Mouse (Mus musculus): ENCODE data around the gene Rad17. TPM values are rescaled to one million over a fixed set of nuclear protein-coding genes. Genes with fewer than 3 reads are reported as not detected.

The Rad17 gene
- total RNA-seq (2021) (10 to 100 TPM; 20.5 to 23.0 TPM), polyA plus RNA-seq (2012; rRNA removed) (1.7 and 2.0 TPM in 2 replicates)
- long read RNA-seq, transcript Rad17-202 (17 exons, 2,392 nt): major isoform, 19 of 25 reads
- long read RNA-seq, partial matches to known transcripts: 3 of 25 reads
- long read RNA-seq, other reads (novel, unspliced or antisense): 3 of 25 reads

GRCm38 (mm10) chr13:100650550-100651438, at the start of gene Rad17, which contains the start of gene Ak6:
Rad17 (minus strand) TSS chr13:100651051.
Ak6 (plus strand) TSS chr13:100650979.
- DNase-seq: peak; percentile 96

GRCm38 (mm10) chr13:100698866-100699265, 48.0 kb upstream of the Rad17 start:
- no peak for DNase-seq

GRCm38 (mm10) chr13:100697541-100697940, 46.7 kb upstream of the Rad17 start:
- DNase-seq: no peak

GRCm38 (mm10) chr13:100687513-100687912, 36.7 kb upstream of the Rad17 start:
- no peak for DNase-seq

- no peak for DNase-seq
Measured at GRCm38 (mm10) chr13:100684355-100684754, 33.5 kb upstream of the Rad17 start.

GRCm38 (mm10) chr13:100682837-100683236, 32.0 kb upstream of the Rad17 start:
- DNase-seq: no peak

GRCm38 (mm10) chr13:100681615-100682014, 30.8 kb upstream of the Rad17 start:
- no peak for DNase-seq

- peak; percentile 19 for DNase-seq
Measured at GRCm38 (mm10) chr13:100675936-100676635, 25.2 kb upstream of the Rad17 start.

- DNase-seq: no peak
Measured at GRCm38 (mm10) chr13:100670181-100670741, 19.4 kb upstream of the Rad17 start.

- DNase-seq: peak; percentile 35
Measured at GRCm38 (mm10) chr13:100669291-100670022, 18.6 kb upstream of the Rad17 start, which contains the start of gene Ccdc125. Ccdc125 (plus strand) TSS chr13:100669717.

- peak; percentile 24 for DNase-seq
Measured at GRCm38 (mm10) chr13:100659864-100660456, 9.1 kb upstream of the Rad17 start.

GRCm38 (mm10) chr13:100658091-100658490, 7.2 kb upstream of the Rad17 start:
- DNase-seq: no peak

GRCm38 (mm10) chr13:100651439-100652186, 762 bp upstream of the Rad17 start, which contains the start of gene Taf9:
Taf9 (plus strand) TSS chr13:100651579.
- no peak for DNase-seq

GRCm38 (mm10) chr13:100648223-100648622, 2.6 kb downstream of the Rad17 start:
- DNase-seq: no peak

- DNase-seq: no peak
Measured at GRCm38 (mm10) chr13:100642471-100643209, 8.2 kb downstream of the Rad17 start.

GRCm38 (mm10) chr13:100634106-100634691, 16.7 kb downstream of the Rad17 start:
- no peak for DNase-seq

- DNase-seq: no peak
Measured at GRCm38 (mm10) chr13:100622241-100622640, 28.6 kb downstream of the Rad17 start.

GRCm38 (mm10) chr13:100617583-100617982, 33.3 kb downstream of the Rad17 start:
- no peak for DNase-seq

All from adrenal gland, adult 2 months (tissue).